Mouse (Mus musculus) midbrain, embryonic 15.5 days (tissue): ENCODE measurements around the gene Fez2. TPM values are rescaled to one million over a fixed set of nuclear protein-coding genes. Genes with fewer than 3 reads are reported as not detected.

Experiments
- ATAC-seq: fragments of 200-750 bp; cut with Nextera tagmentation; replicated peaks from 2 replicates; pipeline ENCODE4 v1.8.0; 2017; ENCODE audit warnings: moderate TSS enrichment
- H3K27ac ChIP-seq: fragments of 300-500 bp; sonication (generic); 2 replicates; pipeline ENCODE4 v1.5.1; 2015; ENCODE audit warnings: mild to moderate bottlenecking, inconsistent platforms
- H3K27me3 ChIP-seq: fragments of 300-500 bp; sonication (generic); replicated peaks from 2 replicates; pipeline ENCODE4 v1.6.1; 2015; ENCODE audit warnings: inconsistent platforms
- H3K36me3 ChIP-seq: fragments of 300-500 bp; sonication (generic); replicated peaks from 2 replicates; pipeline ENCODE4 v1.6.1; 2015; ENCODE audit warnings: inconsistent platforms
- H3K4me1 ChIP-seq: fragments of 300-500 bp; sonication (generic); 2 replicates; pipeline ENCODE4 v1.6.1; 2015; ENCODE audit warnings: inconsistent platforms
- H3K4me2 ChIP-seq: fragments of 300-500 bp; sonication (generic); 2 replicates; pipeline ENCODE4 v1.6.1; 2015; ENCODE audit warnings: inconsistent platforms, mild to moderate bottlenecking, moderate library complexity
- H3K4me3 ChIP-seq: fragments of 300-500 bp; sonication (generic); 2 replicates; pipeline ENCODE4 v1.5.1; 2015; ENCODE audit warnings: mild to moderate bottlenecking, inconsistent platforms
- H3K9ac ChIP-seq: fragments of 300-500 bp; sonication (generic); 2 replicates; pipeline ENCODE4 v1.6.1; 2015; ENCODE audit warnings: mild to moderate bottlenecking, inconsistent platforms
- H3K9me3 ChIP-seq: fragments of 300-500 bp; sonication (generic); 2 replicates; pipeline ENCODE4 v1.6.1; 2016; ENCODE audit warnings: inconsistent platforms
- WGBS: fragments of 180-500 bp; shearing (Covaris S2); methylation state at CpG from one replicate; pipeline ENCODE4 v1.1.7; 2015; ENCODE audit warnings: mixed read lengths; 5-methylcytosine and 5-hydroxymethylcytosine counted together
- polyA plus RNA-seq: library from polyadenylated mRNA; unstranded; fragments of >200 nt; fragmentation: Nextera tagmentation; extraction: Ambion mirVana; gene quantifications from 2 replicates; pipeline ENCODE4 v1.2.1, GENCODE M21; 2015

Fez2 gene
- polyA plus RNA-seq, 1 experiment from 2014 or later = 47.8 TPM

DNA sequence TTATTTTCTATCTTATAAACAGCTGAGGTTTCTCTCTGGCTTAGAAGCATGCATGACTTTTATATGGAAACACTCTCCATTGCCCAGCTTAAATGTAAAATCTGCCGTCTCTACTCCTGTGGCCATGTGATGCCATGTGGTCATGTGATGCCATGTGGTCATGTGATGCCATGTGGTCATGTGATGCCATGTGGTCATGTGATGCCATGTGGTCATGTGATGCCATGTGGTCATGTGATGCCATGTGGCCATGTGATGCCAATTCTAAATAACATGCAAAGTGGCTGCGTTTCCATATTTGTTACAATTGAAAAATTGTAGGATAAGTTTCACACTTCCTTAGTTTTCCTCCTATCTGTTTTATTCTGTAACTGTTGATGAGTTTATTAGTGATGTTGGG lies 22.8 kb upstream of the Fez2 start:
- Histone ChIP-seq H3K36me3 (no peaks in the 10 kb centered on the region), H3K27ac (no peak overlapping the region), H3K4me3 (no peak overlapping the region), H3K27me3 (no peaks in the 10 kb centered on the region), H3K9ac (no peak overlapping the region), H3K4me1 (no peaks in the 10 kb centered on the region), H3K4me2 (no peak overlapping the region), H3K9me3 (no peaks in the 10 kb centered on the region)
- ATAC-seq = no peak
- WGBS = 97% methylated on average over 2 of the region's 2 CpGs

DNA sequence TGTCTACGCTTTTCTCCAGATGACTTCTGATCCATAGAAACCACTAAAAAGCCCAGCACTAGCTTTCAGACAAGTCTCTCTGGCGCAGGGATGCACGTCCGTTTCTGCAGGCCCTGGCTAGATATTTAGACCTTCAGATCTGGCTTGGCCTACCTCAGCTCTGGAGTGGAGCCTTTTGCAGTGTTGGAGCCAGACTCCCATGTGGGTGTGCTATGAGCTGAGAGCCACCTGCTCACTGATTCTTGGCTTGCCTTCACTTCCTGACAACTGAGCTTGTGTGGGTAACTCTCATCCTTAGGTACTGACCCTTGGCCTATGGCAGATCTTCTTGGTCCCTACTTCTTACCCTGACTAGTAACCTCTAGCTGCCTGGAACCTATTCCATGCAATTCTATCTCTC lies 19.2 kb upstream of the Fez2 start:
- no peaks in the 10 kb centered on the region for H3K36me3 ChIP-seq
- no peak for ATAC-seq
- H3K9me3 ChIP-seq = no peaks in the 10 kb centered on the region
- no peaks in the 10 kb centered on the region for H3K27me3 ChIP-seq
- H3K4me1 ChIP-seq = no peaks in the 10 kb centered on the region
- H3K9ac ChIP-seq = no peak overlapping the region
- H3K4me3 ChIP-seq = no peak overlapping the region
- 95% methylated on average over 4 of the region's 4 CpGs for WGBS
- H3K4me2 ChIP-seq = no peak overlapping the region
- no peak overlapping the region for H3K27ac ChIP-seq

- 94% methylated on average over 6 of the region's 6 CpGs for WGBS
- no peak overlapping the region for H3K4me2 ChIP-seq
- no peaks in the 10 kb centered on the region for H3K36me3 ChIP-seq
- H3K27me3 ChIP-seq = no peaks in the 10 kb centered on the region
- no peak overlapping the region for H3K9ac ChIP-seq
- H3K27ac ChIP-seq = no peak overlapping the region
- no peak for ATAC-seq
- no peaks in the 10 kb centered on the region for H3K9me3 ChIP-seq
- no peaks in the 10 kb centered on the region for H3K4me1 ChIP-seq
- no peak overlapping the region for H3K4me3 ChIP-seq
These were observed 17.7 kb upstream of the Fez2 start for GRCm38 (mm10) chr17:78435661-78436060.

- ATAC-seq = no peak
- Histone ChIP-seq H3K4me1 (no peaks in the 10 kb centered on the region), H3K27ac (no peak overlapping the region), H3K36me3 (no peaks in the 10 kb centered on the region), H3K9ac (no peak overlapping the region), H3K4me2 (no peak overlapping the region), H3K9me3 (no peaks in the 10 kb centered on the region), H3K27me3 (no peaks in the 10 kb centered on the region), H3K4me3 (no peak overlapping the region)
- 37% methylated on average over 1 of the region's 1 CpGs for WGBS
These were observed 16.8 kb upstream of the Fez2 start for GRCm38 (mm10) chr17:78434746-78435145.

GRCm38 (mm10) chr17:78430374-78430773 lies 12.4 kb upstream of the Fez2 start:
- Histone ChIP-seq H3K4me2 (no peak overlapping the region), H3K36me3 (no peaks in the 10 kb centered on the region), H3K4me3 (no peak overlapping the region), H3K27ac (no peak overlapping the region), H3K9ac (no peak overlapping the region), H3K9me3 (no peaks in the 10 kb centered on the region), H3K27me3 (no peaks in the 10 kb centered on the region), H3K4me1 (no peaks in the 10 kb centered on the region)
- WGBS = 76% methylated on average over 8 of the region's 8 CpGs
- ATAC-seq = no peak

- Histone ChIP-seq H3K36me3 (no peaks in the 10 kb centered on the region), H3K9me3 (no peaks in the 10 kb centered on the region), H3K4me1 (no peaks in the 10 kb centered on the region), H3K4me3 (no peak overlapping the region), H3K27ac (no peak overlapping the region), H3K27me3 (no peaks in the 10 kb centered on the region), H3K4me2 (no peak overlapping the region), H3K9ac (no peak overlapping the region)
- 90% methylated on average over 4 of the region's 4 CpGs for WGBS
- no peak for ATAC-seq
These were observed 11.1 kb upstream of the Fez2 start for GRCm38 (mm10) chr17:78429051-78429450.

- Histone ChIP-seq H3K9me3 (no peaks in the 10 kb centered on the region), H3K4me1 (no peaks in the 10 kb centered on the region), H3K4me3 (no peak overlapping the region), H3K27ac (no peak overlapping the region), H3K36me3 (no peaks in the 10 kb centered on the region), H3K9ac (no peak overlapping the region), H3K4me2 (no peak overlapping the region), H3K27me3 (no peaks in the 10 kb centered on the region)
- 79% methylated on average over 8 of the region's 8 CpGs for WGBS
- peak; percentile 45; the same call in 1 of the 2 replicates for ATAC-seq
These were observed 7.1 kb upstream of the Fez2 start for GRCm38 (mm10) chr17:78425026-78425425.

- no peaks in the 10 kb centered on the region for H3K9me3 ChIP-seq
- H3K4me3 ChIP-seq = no peak overlapping the region
- ATAC-seq = no peak
- no peaks in the 10 kb centered on the region for H3K27me3 ChIP-seq
- no peak overlapping the region for H3K4me2 ChIP-seq
- H3K27ac ChIP-seq = no peak overlapping the region
- WGBS = 81% methylated on average over 4 of the region's 4 CpGs
- H3K36me3 ChIP-seq = no peaks in the 10 kb centered on the region
- H3K9ac ChIP-seq = no peak overlapping the region
- peaks cover 6% of the 10 kb centered on the region; the same call in 1 of the 2 replicates for H3K4me1 ChIP-seq
These were observed 1.3 kb upstream of the Fez2 start for GRCm38 (mm10) chr17:78419216-78419615.

DNA sequence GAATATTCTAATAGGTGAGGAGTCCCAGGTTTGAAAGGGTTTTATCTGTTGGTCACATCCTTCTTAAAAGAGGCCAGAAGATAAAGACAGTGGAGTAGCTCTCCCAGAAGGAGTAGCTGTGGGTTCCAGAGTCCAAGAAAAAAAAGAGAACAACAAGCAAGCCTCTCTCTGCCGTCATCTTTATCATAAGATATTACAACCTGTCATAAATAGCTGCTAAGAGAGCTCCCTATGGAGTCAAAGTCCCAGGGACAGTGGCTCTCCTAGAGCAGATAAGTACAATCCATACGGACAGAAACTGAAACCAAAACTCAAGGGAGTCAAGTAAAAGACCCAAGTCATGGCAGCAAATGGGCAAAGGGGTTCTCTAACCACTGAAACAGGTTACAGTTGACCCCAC lies 2.7 kb downstream of the Fez2 start:
- H3K4me3 ChIP-seq = no peak overlapping the region
- H3K4me1 ChIP-seq = peaks cover 6% of the 10 kb centered on the region; the same call in 1 of the 2 replicates
- no peak overlapping the region for H3K9ac ChIP-seq
- no peaks in the 10 kb centered on the region for H3K27me3 ChIP-seq
- no peaks in the 10 kb centered on the region for H3K36me3 ChIP-seq
- 91% methylated on average over 2 of the region's 2 CpGs for WGBS
- no peak for ATAC-seq
- H3K4me2 ChIP-seq = no peak overlapping the region
- H3K27ac ChIP-seq = no peak overlapping the region
- H3K9me3 ChIP-seq = no peaks in the 10 kb centered on the region

- Histone ChIP-seq H3K27me3 (no peaks in the 10 kb centered on the region), H3K9ac (no peak overlapping the region), H3K4me3 (no peak overlapping the region), H3K36me3 (no peaks in the 10 kb centered on the region), H3K27ac (no peak overlapping the region), H3K4me2 (no peak overlapping the region), H3K4me1 (no peaks in the 10 kb centered on the region), H3K9me3 (no peaks in the 10 kb centered on the region)
- WGBS = 32% methylated on average over 2 of the region's 2 CpGs
- no peak; the same call in 1 of the 2 replicates for ATAC-seq
These were observed 8.1 kb downstream of the Fez2 start for GRCm38 (mm10) chr17:78409900-78410299.

DNA sequence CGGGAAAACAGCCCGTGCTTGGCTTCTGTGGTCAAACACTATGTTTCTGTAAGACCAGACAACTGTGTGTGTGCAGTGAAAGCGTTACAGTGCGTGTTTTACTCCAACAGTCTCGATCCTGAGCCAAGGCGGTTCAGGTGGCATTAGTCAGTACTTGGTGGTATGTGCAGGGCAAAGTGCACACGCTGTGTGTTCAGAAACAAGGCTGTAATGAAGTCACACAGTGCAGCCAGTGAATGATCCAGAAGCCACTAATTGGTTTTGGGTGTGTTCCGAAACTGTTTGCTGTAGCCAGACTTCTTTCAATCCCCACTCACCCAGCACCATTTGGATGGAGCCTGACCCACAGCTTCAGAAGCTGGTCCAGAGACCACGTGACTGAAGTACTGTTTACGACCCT lies 9.6 kb downstream of the Fez2 start:
- Histone ChIP-seq H3K27me3 (no peaks in the 10 kb centered on the region), H3K4me3 (no peak overlapping the region), H3K4me1 (no peaks in the 10 kb centered on the region), H3K9ac (no peak overlapping the region), H3K27ac (no peak overlapping the region), H3K36me3 (peaks cover 5% of the 10 kb centered on the region; the same call in 1 of the 2 replicates), H3K9me3 (no peaks in the 10 kb centered on the region), H3K4me2 (no peak overlapping the region)
- ATAC-seq = no peak
- 77% methylated on average over 10 of the region's 10 CpGs for WGBS

DNA sequence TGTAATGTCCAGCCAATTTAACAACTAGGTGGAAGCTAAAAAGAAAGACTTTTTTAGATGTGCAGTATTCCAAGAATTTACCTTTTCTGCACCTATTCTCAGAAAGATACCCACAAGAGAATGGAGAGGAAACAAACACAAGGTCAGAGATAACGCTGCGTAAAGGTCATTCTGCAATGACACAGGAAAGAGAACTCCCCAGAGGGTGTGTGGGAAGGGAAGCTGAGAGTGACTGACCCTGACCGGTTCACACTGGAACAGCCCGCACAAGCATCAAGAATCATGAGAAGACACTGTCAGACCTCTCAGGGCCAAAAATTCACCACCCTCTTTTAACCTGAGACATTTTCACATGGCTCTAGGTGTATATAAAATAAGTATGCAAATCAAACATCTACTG lies 10.4 kb downstream of the Fez2 start:
- H3K4me1 ChIP-seq = no peaks in the 10 kb centered on the region
- 69% methylated on average over 4 of the region's 4 CpGs for WGBS
- no peak overlapping the region for H3K27ac ChIP-seq
- H3K36me3 ChIP-seq = peaks cover 5% of the 10 kb centered on the region; the same call in 1 of the 2 replicates
- no peak overlapping the region for H3K9ac ChIP-seq
- H3K9me3 ChIP-seq = no peaks in the 10 kb centered on the region
- ATAC-seq = no peak
- H3K4me3 ChIP-seq = no peak overlapping the region
- no peak overlapping the region for H3K4me2 ChIP-seq
- H3K27me3 ChIP-seq = no peaks in the 10 kb centered on the region

GRCm38 (mm10) chr17:78406854-78407253 lies 11.1 kb downstream of the Fez2 start:
- Histone ChIP-seq H3K4me3 (no peak overlapping the region), H3K4me1 (no peaks in the 10 kb centered on the region), H3K27ac (no peak overlapping the region), H3K4me2 (no peak overlapping the region), H3K36me3 (peaks cover 5% of the 10 kb centered on the region; the same call in 1 of the 2 replicates), H3K9ac (no peak overlapping the region), H3K9me3 (no peaks in the 10 kb centered on the region), H3K27me3 (no peaks in the 10 kb centered on the region)
- 73% methylated on average over 10 of the region's 10 CpGs for WGBS
- no peak for ATAC-seq
